Mouse (Mus musculus) limb, embryonic 12.5 days (tissue): Measurements from ENCODE around the gene Gm2012. TPM values are rescaled to one million over a fixed set of nuclear protein-coding genes. Genes with fewer than 3 reads are reported as not detected.
"Not testable (repeated sequence)": the region's sequence is repeated elsewhere in the genome, so short reads cannot be mapped to it uniquely, and the experiment has no call there.

ENCODE experiments used
- ATAC-seq: fragments of 200-750 bp; cut with Nextera tagmentation; 2 replicates; pipeline ENCODE4 v1.8.0; 2017; ENCODE audit warnings: low read depth, moderate TSS enrichment; ENCODE audit not compliant: insufficient number of reproducible peaks, insufficient read depth, low FRiP score, low TSS enrichment
- H3K27ac ChIP-seq: fragments of 300-500 bp; sonication (generic); 2 replicates; pipeline ENCODE4 v1.5.1; 2016; ENCODE audit warnings: mild to moderate bottlenecking, moderate library complexity
- H3K27me3 ChIP-seq: fragments of 300-500 bp; sonication (generic); 2 replicates; pipeline ENCODE4 v1.6.1; 2016; ENCODE audit warnings: mild to moderate bottlenecking, moderate library complexity
- H3K36me3 ChIP-seq: fragments of 300-500 bp; sonication (generic); 2 replicates; pipeline ENCODE4 v1.6.1; 2016; ENCODE audit warnings: mild to moderate bottlenecking, moderate library complexity
- H3K4me1 ChIP-seq: fragments of 300-500 bp; sonication (generic); replicated peaks from 2 replicates; pipeline ENCODE4 v1.6.1; 2016
- H3K4me2 ChIP-seq: fragments of 300-500 bp; sonication (generic); 2 replicates; pipeline ENCODE4 v1.6.1; 2016; ENCODE audit warnings: mild to moderate bottlenecking, moderate library complexity
- H3K4me3 ChIP-seq: fragments of 300-500 bp; sonication (generic); replicated peaks from 2 replicates; pipeline ENCODE4 v1.5.1; 2016; ENCODE audit warnings: mild to moderate bottlenecking
- H3K9ac ChIP-seq: fragments of 300-500 bp; sonication (generic); replicated peaks from 2 replicates; pipeline ENCODE4 v1.6.1; 2016; ENCODE audit warnings: mild to moderate bottlenecking, moderate library complexity
- H3K9me3 ChIP-seq: fragments of 300-500 bp; sonication (generic); 2 replicates; pipeline ENCODE4 v1.6.1; 2016; ENCODE audit warnings: mild to moderate bottlenecking, moderate library complexity
- WGBS: fragments of 180-500 bp; shearing (Covaris S2); methylation state at CpG from one replicate; pipeline ENCODE4 v1.1.7; 2016; 5-methylcytosine and 5-hydroxymethylcytosine counted together
- microRNA-seq: library from miRNA; unstranded; fragments of <30 nt; microRNA quantifications from one replicate; pipeline ENCODE4, GENCODE M21; 2017
- polyA plus RNA-seq: library from polyadenylated mRNA; unstranded; fragments of >200 nt; fragmentation: Nextera tagmentation; extraction: Ambion mirVana; gene quantifications from 2 replicates; pipeline ENCODE4 v1.2.1, GENCODE M21; 2016

Gm2012 gene
- not detected in 2 replicates for polyA plus RNA-seq

DNA sequence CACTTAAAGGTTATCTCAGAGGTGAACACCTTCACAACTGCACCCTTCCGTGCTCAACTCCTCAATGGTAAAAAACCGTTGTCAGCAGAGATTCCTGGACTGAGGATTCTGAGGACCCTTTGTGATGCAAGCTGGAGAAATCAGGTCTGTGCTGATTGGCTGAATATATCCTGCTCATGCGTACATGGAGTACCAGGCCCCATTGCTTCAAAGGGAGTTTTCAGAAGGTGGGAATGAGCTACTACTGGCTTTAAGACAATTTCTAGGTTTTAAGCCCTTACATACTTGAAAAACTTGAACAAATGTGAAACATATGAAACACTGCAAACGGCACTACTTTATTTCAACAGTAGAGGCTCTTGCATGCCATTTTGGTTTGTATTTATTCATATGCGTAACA lies at the start of gene Gm2012:
Gm2012 (minus strand) TSS at position 101 of the 400 bp plus-strand sequence.
- H3K27me3 ChIP-seq, H3K4me1 ChIP-seq, H3K4me3 ChIP-seq, ATAC-seq, H3K9ac ChIP-seq, H3K36me3 ChIP-seq, H3K4me2 ChIP-seq, H3K27ac ChIP-seq, H3K9me3 ChIP-seq: not testable (repeated sequence)
- WGBS = 100% methylated on average over 1 of the region's 5 CpGs

DNA sequence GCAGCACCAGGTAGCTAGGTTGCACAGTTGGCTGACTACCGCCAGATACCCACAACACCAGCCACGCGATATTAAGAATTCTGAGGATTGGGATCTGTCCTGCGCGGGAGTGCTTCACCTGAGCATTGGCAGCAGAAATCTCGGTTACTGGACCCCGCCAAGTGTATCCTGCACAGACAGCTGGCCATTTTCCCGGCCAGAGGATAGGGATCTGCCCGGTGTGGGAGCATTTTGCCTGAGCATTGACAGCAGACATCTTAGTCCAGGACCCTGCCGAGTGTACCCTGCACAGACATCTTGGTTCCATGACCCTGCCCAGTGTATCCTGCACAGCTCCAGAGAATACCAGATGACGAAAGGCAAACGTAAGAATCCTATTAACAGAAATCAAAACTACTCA lies 72.0 kb downstream of the Gm2012 start:
- not testable (repeated sequence) for H3K27ac ChIP-seq, ATAC-seq, H3K9ac ChIP-seq, H3K4me2 ChIP-seq, H3K4me3 ChIP-seq, H3K9me3 ChIP-seq, H3K36me3 ChIP-seq, H3K4me1 ChIP-seq, H3K27me3 ChIP-seq
- WGBS = 80% methylated on average over 12 of the region's 12 CpGs

Small RNA genes within 50 kb of the gene (microRNA-seq; reads per million reads assigned to microRNA genes)
- gene Gm26302 = not detected

Other genes with a start within 250 kb of the Gm2012 start
- not detected in 2 replicates for gene Gm5168, start 180.3 kb downstream of the Gm2012 start, polyA plus RNA-seq
- gene Gm2030, start 78.7 kb upstream of the Gm2012 start, polyA plus RNA-seq = not detected in 2 replicates